Mouse (Mus musculus): ENCODE measurements around the gene Il11ra1. TPM values are rescaled to one million over a fixed set of nuclear protein-coding genes. Genes with fewer than 3 reads are reported as not detected.
A peak's percentile ranks its signal among the peaks of the same experiment; 100 is the strongest.
"Not testable (repeated sequence)": the region's sequence is repeated elsewhere in the genome, so short reads cannot be mapped to it uniquely, and the experiment has no call there.

The Il11ra1 gene
- polyA plus RNA-seq, 1 experiment from 2014 or later: 91.4 TPM

GRCm38 (mm10) chr4:41700224-41700623 lies 435 bp downstream of the Il11ra1 start:
- H3K36me3 ChIP-seq; H3K27ac ChIP-seq; H3K4me3 ChIP-seq; DNase-seq (ENCODE audit: low spot score); H3K9me3 ChIP-seq: not testable (repeated sequence)
- H3K27me3 ChIP-seq (ENCODE audit: insufficient read depth, poor library complexity, severe bottlenecking): peaks cover 15% of the 10 kb centered on the region
- WGBS: 79% methylated on average over 4 of the region's 8 CpGs
- peaks cover 19% of the 10 kb centered on the region for H3K4me1 ChIP-seq (replicated peaks)

- Histone ChIP-seq H3K27me3 (ENCODE audit: insufficient read depth, poor library complexity, severe bottlenecking) (peaks cover 31% of the 10 kb centered on the region), H3K4me1 (replicated peaks) (peaks cover 30% of the 10 kb centered on the region)
- 61% methylated on average over 2 of the region's 2 CpGs for WGBS
- H3K36me3 ChIP-seq; H3K4me3 ChIP-seq; DNase-seq (ENCODE audit: low spot score); H3K27ac ChIP-seq; H3K9me3 ChIP-seq: not testable (repeated sequence)
Measured at GRCm38 (mm10) chr4:41702226-41702625, 2.4 kb downstream of the Il11ra1 start.

GRCm38 (mm10) chr4:41704651-41705050 lies 4.9 kb downstream of the Il11ra1 start:
- no peak overlapping the region for H3K27ac ChIP-seq
- H3K4me1 ChIP-seq (replicated peaks): peaks cover 46% of the 10 kb centered on the region
- H3K9me3 ChIP-seq: no peaks in the 10 kb centered on the region
- H3K36me3 ChIP-seq: no peaks in the 10 kb centered on the region
- WGBS: 6% methylated on average over 5 of the region's 5 CpGs
- no peak overlapping the region for H3K4me3 ChIP-seq
- no peak for DNase-seq (ENCODE audit: low spot score)
- H3K27me3 ChIP-seq (ENCODE audit: insufficient read depth, poor library complexity, severe bottlenecking): peaks cover 28% of the 10 kb centered on the region

- peak overlapping the region; percentile 32; the same call in 1 of the 2 replicates for H3K4me3 ChIP-seq
- H3K27me3 ChIP-seq (ENCODE audit: insufficient read depth, poor library complexity, severe bottlenecking): peaks cover 28% of the 10 kb centered on the region
- DNase-seq (ENCODE audit: low spot score): no peak
- peaks cover 47% of the 10 kb centered on the region for H3K4me1 ChIP-seq (replicated peaks)
- peak overlapping the region; percentile 41; the same call in 1 of the 2 replicates for H3K27ac ChIP-seq
- 73% methylated on average over 19 of the region's 19 CpGs for WGBS
- H3K36me3 ChIP-seq: peaks cover 9% of the 10 kb centered on the region
- no peaks in the 10 kb centered on the region for H3K9me3 ChIP-seq
Measured at GRCm38 (mm10) chr4:41705922-41706754, 6.3 kb downstream of the Il11ra1 start.

GRCm38 (mm10) chr4:41707011-41707535 lies 7.3 kb downstream of the Il11ra1 start:
- H3K4me1 ChIP-seq (replicated peaks): peaks cover 57% of the 10 kb centered on the region
- H3K27ac ChIP-seq: peak overlapping the region; percentile 62
- under 1% methylated on average over 13 of the region's 13 CpGs for WGBS
- H3K9me3 ChIP-seq: no peaks in the 10 kb centered on the region
- H3K27me3 ChIP-seq (ENCODE audit: insufficient read depth, poor library complexity, severe bottlenecking): peaks cover 28% of the 10 kb centered on the region
- H3K36me3 ChIP-seq: peaks cover 19% of the 10 kb centered on the region
- peak overlapping the region; percentile 32 for H3K4me3 ChIP-seq
- peak; percentile 79 for DNase-seq (ENCODE audit: low spot score)

- H3K27me3 ChIP-seq (ENCODE audit: insufficient read depth, poor library complexity, severe bottlenecking): peaks cover 28% of the 10 kb centered on the region
- H3K9me3 ChIP-seq: no peaks in the 10 kb centered on the region
- H3K4me1 ChIP-seq (replicated peaks): peaks cover 67% of the 10 kb centered on the region
- peaks cover 23% of the 10 kb centered on the region for H3K36me3 ChIP-seq
- WGBS: 45% methylated on average over 8 of the region's 8 CpGs
- no peak for DNase-seq (ENCODE audit: low spot score)
- H3K27ac ChIP-seq: no peak overlapping the region
- H3K4me3 ChIP-seq: no peak overlapping the region
Measured at GRCm38 (mm10) chr4:41708192-41708745, 8.5 kb downstream of the Il11ra1 start.

- H3K36me3 ChIP-seq: peaks cover 28% of the 10 kb centered on the region
- no peak overlapping the region for H3K4me3 ChIP-seq
- no peak for DNase-seq (ENCODE audit: low spot score)
- H3K4me1 ChIP-seq (replicated peaks): peaks cover 69% of the 10 kb centered on the region
- H3K27ac ChIP-seq: no peak overlapping the region
- 76% methylated on average over 4 of the region's 4 CpGs for WGBS
- H3K9me3 ChIP-seq: no peaks in the 10 kb centered on the region
- peaks cover 19% of the 10 kb centered on the region for H3K27me3 ChIP-seq (ENCODE audit: insufficient read depth, poor library complexity, severe bottlenecking)
Measured at GRCm38 (mm10) chr4:41710229-41710628, 10.4 kb downstream of the Il11ra1 start.

- peak overlapping the region; percentile 97 for H3K27ac ChIP-seq
- H3K4me1 ChIP-seq (replicated peaks): peaks cover 65% of the 10 kb centered on the region
- 86% methylated on average over 16 of the region's 16 CpGs for WGBS
- no peaks in the 10 kb centered on the region for H3K9me3 ChIP-seq
- H3K4me3 ChIP-seq: peak overlapping the region; percentile 75
- H3K27me3 ChIP-seq (ENCODE audit: insufficient read depth, poor library complexity, severe bottlenecking): peaks cover 3% of the 10 kb centered on the region; the same call in 1 of the 2 replicates
- no peak for DNase-seq (ENCODE audit: low spot score)
- peaks cover 43% of the 10 kb centered on the region for H3K36me3 ChIP-seq
Measured at GRCm38 (mm10) chr4:41711705-41712375, 12.1 kb downstream of the Il11ra1 start.

GRCm38 (mm10) chr4:41712421-41713196 lies 12.8 kb downstream of the Il11ra1 start:
- peaks cover 3% of the 10 kb centered on the region; the same call in 1 of the 2 replicates for H3K27me3 ChIP-seq (ENCODE audit: insufficient read depth, poor library complexity, severe bottlenecking)
- H3K27ac ChIP-seq: peak overlapping the region; percentile 97
- DNase-seq (ENCODE audit: low spot score): no peak
- H3K36me3 ChIP-seq: peaks cover 51% of the 10 kb centered on the region
- H3K4me1 ChIP-seq (replicated peaks): peaks cover 63% of the 10 kb centered on the region
- 50% methylated on average over 31 of the region's 31 CpGs for WGBS
- H3K4me3 ChIP-seq: peak overlapping the region; percentile 75
- no peaks in the 10 kb centered on the region for H3K9me3 ChIP-seq

GRCm38 (mm10) chr4:41713197-41714067 lies 13.6 kb downstream of the Il11ra1 start, which contains the start of gene Rpp25l:
Gene Rpp25l (minus strand): TSS chr4:41713534.
- H3K9me3 ChIP-seq: no peaks in the 10 kb centered on the region
- H3K36me3 ChIP-seq: peaks cover 59% of the 10 kb centered on the region
- H3K4me1 ChIP-seq (replicated peaks): peaks cover 54% of the 10 kb centered on the region
- H3K4me3 ChIP-seq: peak within 1 kb of the TSS; percentile 75
- H3K27me3 ChIP-seq (ENCODE audit: insufficient read depth, poor library complexity, severe bottlenecking): no peaks in the 10 kb centered on the region
- WGBS: under 1% methylated on average over 61 of the region's 61 CpGs
- peak within 1 kb of the TSS; percentile 97 for H3K27ac ChIP-seq
- DNase-seq (ENCODE audit: low spot score): peak; percentile 91

GRCm38 (mm10) chr4:41714276-41714675 lies 14.5 kb downstream of the Il11ra1 start:
- Histone ChIP-seq H3K27ac (no peak overlapping the region), H3K36me3 (peaks cover 67% of the 10 kb centered on the region), H3K4me1 (replicated peaks) (peaks cover 48% of the 10 kb centered on the region), H3K9me3 (no peaks in the 10 kb centered on the region), H3K4me3 (no peak overlapping the region), H3K27me3 (ENCODE audit: insufficient read depth, poor library complexity, severe bottlenecking) (no peaks in the 10 kb centered on the region)
- 15% methylated on average over 8 of the region's 8 CpGs for WGBS
- peak; percentile 59 for DNase-seq (ENCODE audit: low spot score)

Measured in hindbrain, embryonic 10.5 days (tissue).